ENCODE assay signal across 8 mouse cellular contexts in genomic region chr4:44173177-44173576, GRCm38 (mm10).
DNase-seq lines count a peak whose midpoint lies in the region; ATAC-seq and TF ChIP-seq lines count a peak whose summit lies in the region.

No protein-coding gene starts in this region.

- no peak overlapping the region for H3K4me2 ChIP-seq in lung, embryonic 14.5 days

- peak; percentile 70; the same call in 1 of the 2 replicates for TF ChIP-seq CTCF in brain, embryonic 14.5 days (IDR thresholded peaks at IDR 0.05; ENCODE audit: borderline replicate concordance, extremely low read depth, insufficient read depth, insufficient read length)
- peak; percentile 72 for TF ChIP-seq CTCF in lung, embryonic 14.5 days (IDR thresholded peaks at IDR 0.05; ENCODE audit: low read depth)
- peak; percentile 35; the same call in 1 of the 2 replicates for TF ChIP-seq CTCF in small intestine, adult 2 months (IDR thresholded peaks at IDR 0.05; ENCODE audit: extremely low read depth, insufficient read length, insufficient replicate concordance, low read depth, low read length)

- no peaks in the 10 kb centered on the region for H3K36me3 ChIP-seq in lung, embryonic 14.5 days (ENCODE audit: insufficient read depth)
- H3K36me3 ChIP-seq in small intestine, adult 2 months (ENCODE audit: control insufficient read depth, insufficient read depth, low read length) = no peaks in the 10 kb centered on the region

- H3K4me3 ChIP-seq in lung, embryonic 14.5 days (ENCODE audit: low read depth, low read length) = no peak overlapping the region
- H3K4me3 ChIP-seq in small intestine, adult 2 months (ENCODE audit: low read depth, low read length) = no peak overlapping the region

- H3K9ac ChIP-seq in lung, embryonic 14.5 days = no peak overlapping the region

- peak; percentile 54 for ATAC-seq in CD4-positive, CD25-positive, alpha-beta regulatory T cell, adult 4 months
- ATAC-seq in erythroid progenitor cell, adult 5-6 weeks (replicated peaks; ENCODE audit: low FRiP score, poor library complexity, severe bottlenecking) = 0 out of 2 replicates have a peak, but pooled peaks have one; percentile 33
- no peak for ATAC-seq in lung, embryonic 14.5 days (ENCODE audit: insufficient read depth)

- no peaks in the 10 kb centered on the region for H3K9me3 ChIP-seq in lung, embryonic 14.5 days (ENCODE audit: low read depth, low read length)

- H3K27ac ChIP-seq in lung, embryonic 14.5 days (ENCODE audit: low read depth) = no peak overlapping the region
- no peak overlapping the region for H3K27ac ChIP-seq in small intestine, adult 2 months (ENCODE audit: insufficient read depth, low read depth, low read length)

- peak; percentile 45 to 85 for DNase-seq in adrenal gland, adult (ENCODE audit: inconsistent age in 2 of 2, low spot score in 1 of 2)
- DNase-seq in adrenal gland, postnatal 4 days (ENCODE audit: low spot score in 2 of 2) = no peak
- peak; percentile 90 for DNase-seq in brain, embryonic 14.5 days (ENCODE audit: low read depth)
- peak; percentile 74 for DNase-seq in kidney, adult 9 months
- peak; percentile 85 for DNase-seq in lung, embryonic 14.5 days

- no peaks in the 10 kb centered on the region for H3K4me1 ChIP-seq in lung, embryonic 14.5 days (ENCODE audit: insufficient read depth)
- H3K4me1 ChIP-seq in small intestine, adult 2 months (ENCODE audit: control insufficient read depth, insufficient read depth, insufficient read length, low read length) = no peaks in the 10 kb centered on the region; the same call in 1 of the 2 replicates

- no peak for TF ChIP-seq POLR2A in brain, embryonic 14.5 days (IDR thresholded peaks at IDR 0.05; ENCODE audit: borderline replicate concordance, extremely low read depth, insufficient read depth, insufficient read length, poor library complexity, severe bottlenecking)
- TF ChIP-seq POLR2A in small intestine, adult 2 months (IDR thresholded peaks at IDR 0.05; ENCODE audit: low read depth, low read length) = no peak

- 0% methylated on average over 1 of the region's 1 CpGs for whole genome bisulfite sequencing in lung, embryonic 14.5 days
- 0% methylated on average over 1 of the region's 1 CpGs for WGBS in small intestine, adult 2 months

- no peaks in the 10 kb centered on the region for H3K27me3 ChIP-seq in lung, embryonic 14.5 days (ENCODE audit: insufficient read depth, low read length)
- H3K27me3 ChIP-seq in small intestine, adult 2 months (ENCODE audit: control insufficient read depth, insufficient read depth, low read length) = no peaks in the 10 kb centered on the region

Comparison
In these comparisons a context has a peak if more than half of its experiments do, and no peak if none do; other contexts are left out.
1. DNase-seq: peak in adrenal gland, adult (2 of 2), brain, embryonic 14.5 days (single experiment), kidney, adult 9 months (single experiment) and lung, embryonic 14.5 days (single experiment); none in adrenal gland, postnatal 4 days (0 of 2).
2. Peak in every context shown above with its lines, with median percentiles within 50 percentile points of each other: CTCF ChIP-seq.